Mouse (Mus musculus) intestine, postnatal 0 days (tissue): ENCODE measurements at regions not wholly inside any gene's neighbourhood (a gene's known extent, or its start where the extent isn't known, plus 50 kb on each side); places are given as distances from the start of the nearest gene placed in this dataset.

Source experiments
- ATAC-seq: fragments of 200-750 bp; cut with Nextera tagmentation; 2 replicates; pipeline ENCODE4 v1.8.0; 2017; ENCODE audit warnings: mild to moderate bottlenecking, moderate TSS enrichment, moderate library complexity
- H3K27ac ChIP-seq: fragments of 300-500 bp; sonication (generic); 2 replicates; pipeline ENCODE4 v1.5.1; 2014; ENCODE audit warnings: mild to moderate bottlenecking, low read depth, low read length, moderate library complexity
- H3K27me3 ChIP-seq: fragments of 300-500 bp; sonication (generic); replicated peaks from 2 replicates; pipeline ENCODE4 v1.6.1; 2014; ENCODE audit warnings: low read length, mixed read lengths; ENCODE audit not compliant: control insufficient read depth, insufficient read depth
- H3K36me3 ChIP-seq: fragments of 300-500 bp; sonication (generic); 2 replicates; pipeline ENCODE4 v1.6.1; 2014; ENCODE audit warnings: mild to moderate bottlenecking, moderate library complexity; ENCODE audit not compliant: control insufficient read depth, insufficient read depth
- H3K4me1 ChIP-seq: fragments of 300-500 bp; sonication (generic); replicated peaks from 2 replicates; pipeline ENCODE4 v1.6.1; 2014; ENCODE audit warnings: antibody characterized with exemption, low read length, mixed read lengths; ENCODE audit not compliant: control insufficient read depth, insufficient read depth
- H3K4me2 ChIP-seq: fragments of 300-500 bp; sonication (generic); replicated peaks from 2 replicates; pipeline ENCODE4 v1.6.1; 2014; ENCODE audit warnings: low read depth, mild to moderate bottlenecking, moderate library complexity
- H3K4me3 ChIP-seq: fragments of 300-500 bp; sonication (generic); 2 replicates; pipeline ENCODE4 v1.5.1; 2014; ENCODE audit warnings: low read depth, low read length
- H3K9ac ChIP-seq: fragments of 300-500 bp; sonication (generic); 2 replicates; pipeline ENCODE4 v1.6.1; 2014; ENCODE audit warnings: mild to moderate bottlenecking, low read depth, low read length
- H3K9me3 ChIP-seq: fragments of 300-500 bp; sonication (generic); 2 replicates; pipeline ENCODE4 v1.6.1; 2016; ENCODE audit warnings: mixed run types; ENCODE audit not compliant: control insufficient read depth
- CTCF ChIP-seq: sonication (generic); IDR thresholded peaks from 2 replicates; pipeline ENCODE4 v1.5.1; 2016; ENCODE audit warnings: low read depth, mild to moderate bottlenecking, control low read depth, antibody characterized with exemption, moderate library complexity
- WGBS: fragments of 180-500 bp; shearing (Covaris S2); extraction: QIAGEN DNeasy Blood & Tissue Kit; methylation state at CpG from one replicate; pipeline ENCODE4 v1.1.7; 2014; 5-methylcytosine and 5-hydroxymethylcytosine counted together

- H3K27ac ChIP-seq = no peak overlapping the region
- H3K9ac ChIP-seq = no peak overlapping the region
- ATAC-seq = no peak
- 68% methylated on average over 5 of the region's 5 CpGs for WGBS
- no peaks in the 10 kb centered on the region for H3K36me3 ChIP-seq
- H3K4me1 ChIP-seq = no peaks in the 10 kb centered on the region
- no peak for TF ChIP-seq CTCF
- no peaks in the 10 kb centered on the region for H3K27me3 ChIP-seq
- no peak overlapping the region for H3K4me2 ChIP-seq
- H3K9me3 ChIP-seq = no peaks in the 10 kb centered on the region
- no peak overlapping the region for H3K4me3 ChIP-seq
Measured at GRCm38 (mm10) chr10:126815730-126816129, 85.4 kb downstream of the Atp23 start.

- no peaks in the 10 kb centered on the region for H3K9me3 ChIP-seq
- H3K27me3 ChIP-seq = no peaks in the 10 kb centered on the region
- no peak for TF ChIP-seq CTCF
- 93% methylated on average over 18 of the region's 18 CpGs for WGBS
- no peak for ATAC-seq
- no peak overlapping the region for H3K27ac ChIP-seq
- no peaks in the 10 kb centered on the region for H3K4me1 ChIP-seq
- no peak overlapping the region for H3K9ac ChIP-seq
- H3K4me3 ChIP-seq = no peak overlapping the region
- no peak overlapping the region for H3K4me2 ChIP-seq
- H3K36me3 ChIP-seq = no peaks in the 10 kb centered on the region
Measured at GRCm38 (mm10) chr10:126814968-126815367, 86.2 kb downstream of the Atp23 start.

- H3K36me3 ChIP-seq = no peaks in the 10 kb centered on the region
- no peak overlapping the region for H3K27ac ChIP-seq
- peak; percentile 53; the same call in 1 of the 2 replicates for TF ChIP-seq CTCF
- H3K4me2 ChIP-seq = no peak overlapping the region
- no peak for ATAC-seq
- 78% methylated on average over 6 of the region's 6 CpGs for WGBS
- no peaks in the 10 kb centered on the region for H3K4me1 ChIP-seq
- H3K9me3 ChIP-seq = no peaks in the 10 kb centered on the region
- H3K27me3 ChIP-seq = no peaks in the 10 kb centered on the region
- H3K9ac ChIP-seq = no peak overlapping the region
- H3K4me3 ChIP-seq = no peak overlapping the region
Measured at GRCm38 (mm10) chr10:126813051-126813593, 88.0 kb downstream of the Atp23 start.

GRCm38 (mm10) chr10:126812243-126812755, 88.9 kb downstream of the Atp23 start:
- 58% methylated on average over 7 of the region's 7 CpGs for WGBS
- Histone ChIP-seq H3K27me3 (no peaks in the 10 kb centered on the region), H3K36me3 (no peaks in the 10 kb centered on the region), H3K27ac (no peak overlapping the region), H3K4me3 (no peak overlapping the region), H3K4me1 (no peaks in the 10 kb centered on the region), H3K9me3 (no peaks in the 10 kb centered on the region), H3K9ac (no peak overlapping the region), H3K4me2 (no peak overlapping the region)
- ATAC-seq = no peak
- TF ChIP-seq CTCF = no peak

- no peak for ATAC-seq
- 74% methylated on average over 11 of the region's 11 CpGs for WGBS
Measured at GRCm38 (mm10) chr10:126810346-126811095, 90.6 kb downstream of the Atp23 start.

GRCm38 (mm10) chr10:126809587-126809986, 91.6 kb downstream of the Atp23 start:
- Histone ChIP-seq H3K9me3 (no peaks in the 10 kb centered on the region), H3K4me2 (peak overlapping the region; percentile 52), H3K36me3 (no peaks in the 10 kb centered on the region), H3K27me3 (no peaks in the 10 kb centered on the region), H3K9ac (no peak overlapping the region), H3K4me1 (no peaks in the 10 kb centered on the region), H3K4me3 (peak overlapping the region; percentile 22; the same call in 1 of the 2 replicates), H3K27ac (no peak overlapping the region)
- no peak for ATAC-seq
- WGBS = 51% methylated on average over 17 of the region's 17 CpGs
- peak; percentile 51 for TF ChIP-seq CTCF

More at GRCm38 (mm10) chr10:126810346-126811095, 90.6 kb downstream of the Atp23 start:
- H3K9ac ChIP-seq = no peak overlapping the region
- no peaks in the 10 kb centered on the region for H3K27me3 ChIP-seq
- no peaks in the 10 kb centered on the region for H3K4me1 ChIP-seq
- peak; percentile 32 for TF ChIP-seq CTCF
- no peak overlapping the region for H3K4me3 ChIP-seq
- H3K27ac ChIP-seq = no peak overlapping the region
- peak overlapping the region; percentile 52 for H3K4me2 ChIP-seq
- no peaks in the 10 kb centered on the region for H3K36me3 ChIP-seq
- H3K9me3 ChIP-seq = no peaks in the 10 kb centered on the region
